Mouse (Mus musculus): ENCODE data around the gene Gm21961.
"Not testable (repeated sequence)": the region's sequence is repeated elsewhere in the genome, so short reads cannot be mapped to it uniquely, and the experiment has no call there.

The Gm21961 gene

GRCm38 (mm10) chr15:65014804-65015203 lies at the start of gene Gm21961:
Gm21961 (minus strand) TSS chr15:65014904.
- no peak for DNase-seq (ENCODE audit: low spot score)

GRCm38 (mm10) chr15:65041999-65042398 lies 27.3 kb upstream of the Gm21961 start:
- DNase-seq (ENCODE audit: low spot score) = no peak

- not testable (repeated sequence) for DNase-seq (ENCODE audit: low spot score)
Observed at GRCm38 (mm10) chr15:65039216-65039615, 24.5 kb upstream of the Gm21961 start.

- no peak for DNase-seq (ENCODE audit: low spot score)
Observed at GRCm38 (mm10) chr15:65017971-65018370, 3.3 kb upstream of the Gm21961 start.

GRCm38 (mm10) chr15:65006177-65006576 lies 8.5 kb downstream of the Gm21961 start:
- DNase-seq (ENCODE audit: low spot score) = no peak

- no peak for DNase-seq (ENCODE audit: low spot score)
Observed at GRCm38 (mm10) chr15:64994498-64994897, 20.2 kb downstream of the Gm21961 start.

- no peak for DNase-seq (ENCODE audit: low spot score)
Observed at GRCm38 (mm10) chr15:64979976-64980375, 34.7 kb downstream of the Gm21961 start.

- no peak for DNase-seq (ENCODE audit: low spot score)
Observed at GRCm38 (mm10) chr15:64976044-64976805, 38.5 kb downstream of the Gm21961 start.

All from urinary bladder, postnatal 14 days (tissue).